Mouse (Mus musculus) forebrain, embryonic 13.5 days (tissue): Measurements from ENCODE around the gene Mindy2. TPM values are rescaled to one million over a fixed set of nuclear protein-coding genes. Genes with fewer than 3 reads are reported as not detected.

Experiments
- ATAC-seq: fragments of 200-750 bp; cut with Nextera tagmentation; 2 replicates; pipeline ENCODE4 v1.8.0; 2017
- H3K27ac ChIP-seq: fragments of 300-500 bp; sonication (generic); 2 replicates; pipeline ENCODE4 v1.5.1; 2015; ENCODE audit warnings: inconsistent platforms, mild to moderate bottlenecking, moderate library complexity
- H3K27me3 ChIP-seq: fragments of 300-500 bp; sonication (generic); 2 replicates; pipeline ENCODE4 v1.6.1; 2015; ENCODE audit warnings: mild to moderate bottlenecking, inconsistent platforms
- H3K36me3 ChIP-seq: fragments of 300-500 bp; sonication (generic); 2 replicates; pipeline ENCODE4 v1.6.1; 2015; ENCODE audit warnings: mild to moderate bottlenecking, inconsistent platforms; ENCODE audit not compliant: poor library complexity, severe bottlenecking
- H3K4me1 ChIP-seq: fragments of 300-500 bp; sonication (generic); 2 replicates; pipeline ENCODE4 v1.6.1; 2015; ENCODE audit warnings: inconsistent platforms
- H3K4me2 ChIP-seq: fragments of 300-500 bp; sonication (generic); 2 replicates; pipeline ENCODE4 v1.6.1; 2015; ENCODE audit warnings: inconsistent platforms, mild to moderate bottlenecking, moderate library complexity
- H3K4me3 ChIP-seq: fragments of 300-500 bp; sonication (generic); 2 replicates; pipeline ENCODE4 v1.5.1; 2015; ENCODE audit warnings: mild to moderate bottlenecking, inconsistent platforms
- H3K9ac ChIP-seq: fragments of 300-500 bp; sonication (generic); 2 replicates; pipeline ENCODE4 v1.6.1; 2015; ENCODE audit warnings: mild to moderate bottlenecking, inconsistent platforms
- H3K9me3 ChIP-seq: fragments of 300-500 bp; sonication (generic); replicated peaks from 2 replicates; pipeline ENCODE4 v1.6.1; 2016; ENCODE audit warnings: inconsistent platforms
- WGBS: fragments of 180-500 bp; shearing (Covaris S2); methylation state at CpG from one replicate; pipeline ENCODE4 v1.1.7; 2015; 5-methylcytosine and 5-hydroxymethylcytosine counted together
- polyA plus RNA-seq: library from polyadenylated mRNA; unstranded; fragments of >200 nt; fragmentation: Nextera tagmentation; extraction: Ambion mirVana; gene quantifications from 2 replicates; pipeline ENCODE4 v1.2.1, GENCODE M21; 2015

Gene Mindy2
- polyA plus RNA-seq, 1 experiment from 2014 or later = 10.2 TPM

GRCm38 (mm10) chr9:70679132-70680091, 22.4 kb upstream of the Mindy2 start:
- H3K27ac ChIP-seq = peak overlapping the region; percentile 98
- H3K4me1 ChIP-seq = peaks cover 25% of the 10 kb centered on the region
- H3K9ac ChIP-seq = peak overlapping the region; percentile 94
- WGBS = 1% methylated on average over 51 of the region's 103 CpGs
- ATAC-seq = no peak; the same call in 1 of the 2 replicates
- no peaks in the 10 kb centered on the region for H3K9me3 ChIP-seq
- no peaks in the 10 kb centered on the region for H3K27me3 ChIP-seq
- H3K4me3 ChIP-seq = peak overlapping the region; percentile 97
- H3K4me2 ChIP-seq = peak overlapping the region; percentile 89
- no peaks in the 10 kb centered on the region for H3K36me3 ChIP-seq

- under 1% methylated on average over 38 of the region's 48 CpGs for WGBS
- no peaks in the 10 kb centered on the region for H3K36me3 ChIP-seq
- no peaks in the 10 kb centered on the region for H3K9me3 ChIP-seq
- H3K9ac ChIP-seq = peak within 1 kb of the TSS; percentile 94
- ATAC-seq = peak; percentile 99
- peaks cover 25% of the 10 kb centered on the region for H3K4me1 ChIP-seq
- H3K27ac ChIP-seq = peak within 1 kb of the TSS; percentile 98
- H3K27me3 ChIP-seq = no peaks in the 10 kb centered on the region
- peak within 1 kb of the TSS; percentile 97 for H3K4me3 ChIP-seq
- peak within 1 kb of the TSS; percentile 89 for H3K4me2 ChIP-seq
Observed at GRCm38 (mm10) chr9:70678682-70679131, 21.7 kb upstream of the Mindy2 start, which contains the start of gene Adam10. Adam10 (plus strand) TSS chr9:70678997.

GRCm38 (mm10) chr9:70675961-70676360, 19.0 kb upstream of the Mindy2 start:
- no peak overlapping the region for H3K9ac ChIP-seq
- no peak for ATAC-seq
- H3K4me1 ChIP-seq = peaks cover 11% of the 10 kb centered on the region
- H3K36me3 ChIP-seq = no peaks in the 10 kb centered on the region
- no peak overlapping the region for H3K4me2 ChIP-seq
- 89% methylated on average over 5 of the region's 5 CpGs for WGBS
- no peak overlapping the region for H3K27ac ChIP-seq
- H3K4me3 ChIP-seq = no peak overlapping the region
- no peaks in the 10 kb centered on the region for H3K9me3 ChIP-seq
- H3K27me3 ChIP-seq = no peaks in the 10 kb centered on the region

- H3K9ac ChIP-seq = no peak overlapping the region
- no peak overlapping the region for H3K27ac ChIP-seq
- peaks cover 3% of the 10 kb centered on the region for H3K4me1 ChIP-seq
- H3K4me3 ChIP-seq = no peak overlapping the region
- H3K27me3 ChIP-seq = no peaks in the 10 kb centered on the region
- H3K36me3 ChIP-seq = no peaks in the 10 kb centered on the region
- ATAC-seq = no peak
- H3K4me2 ChIP-seq = no peak overlapping the region
- no peaks in the 10 kb centered on the region for H3K9me3 ChIP-seq
- 77% methylated on average over 4 of the region's 4 CpGs for WGBS
Observed at GRCm38 (mm10) chr9:70675117-70675516, 18.1 kb upstream of the Mindy2 start.

GRCm38 (mm10) chr9:70673656-70674055, 16.7 kb upstream of the Mindy2 start:
- Histone ChIP-seq H3K4me3 (no peak overlapping the region), H3K4me1 (no peaks in the 10 kb centered on the region), H3K27ac (no peak overlapping the region), H3K4me2 (no peak overlapping the region), H3K27me3 (no peaks in the 10 kb centered on the region), H3K36me3 (no peaks in the 10 kb centered on the region), H3K9me3 (no peaks in the 10 kb centered on the region), H3K9ac (no peak overlapping the region)
- 89% methylated on average over 4 of the region's 4 CpGs for WGBS
- ATAC-seq = no peak

- no peak overlapping the region for H3K27ac ChIP-seq
- 54% methylated on average over 10 of the region's 10 CpGs for WGBS
- H3K9me3 ChIP-seq = no peaks in the 10 kb centered on the region
- no peak overlapping the region for H3K4me2 ChIP-seq
- H3K9ac ChIP-seq = no peak overlapping the region
- H3K4me1 ChIP-seq = no peaks in the 10 kb centered on the region
- no peak for ATAC-seq
- no peaks in the 10 kb centered on the region for H3K27me3 ChIP-seq
- H3K36me3 ChIP-seq = no peaks in the 10 kb centered on the region
- H3K4me3 ChIP-seq = no peak overlapping the region
Observed at GRCm38 (mm10) chr9:70671772-70672579, 15.0 kb upstream of the Mindy2 start.

GRCm38 (mm10) chr9:70671278-70671677, 14.3 kb upstream of the Mindy2 start:
- no peak overlapping the region for H3K9ac ChIP-seq
- no peak overlapping the region for H3K4me3 ChIP-seq
- no peaks in the 10 kb centered on the region for H3K9me3 ChIP-seq
- H3K4me2 ChIP-seq = no peak overlapping the region
- H3K27ac ChIP-seq = no peak overlapping the region
- no peaks in the 10 kb centered on the region for H3K27me3 ChIP-seq
- H3K4me1 ChIP-seq = no peaks in the 10 kb centered on the region
- no peaks in the 10 kb centered on the region for H3K36me3 ChIP-seq
- WGBS = 78% methylated on average over 6 of the region's 6 CpGs
- no peak for ATAC-seq

GRCm38 (mm10) chr9:70670381-70670780, 13.4 kb upstream of the Mindy2 start:
- Histone ChIP-seq H3K9me3 (no peaks in the 10 kb centered on the region), H3K4me1 (no peaks in the 10 kb centered on the region), H3K4me3 (no peak overlapping the region), H3K27me3 (no peaks in the 10 kb centered on the region), H3K9ac (no peak overlapping the region), H3K4me2 (no peak overlapping the region), H3K27ac (no peak overlapping the region), H3K36me3 (no peaks in the 10 kb centered on the region)
- ATAC-seq = no peak
- 91% methylated on average over 6 of the region's 6 CpGs for WGBS

GRCm38 (mm10) chr9:70669197-70669596, 12.2 kb upstream of the Mindy2 start:
- H3K36me3 ChIP-seq = no peaks in the 10 kb centered on the region
- no peak overlapping the region for H3K4me3 ChIP-seq
- H3K9me3 ChIP-seq = no peaks in the 10 kb centered on the region
- no peaks in the 10 kb centered on the region for H3K27me3 ChIP-seq
- H3K4me1 ChIP-seq = no peaks in the 10 kb centered on the region
- H3K4me2 ChIP-seq = no peak overlapping the region
- WGBS = 69% methylated on average over 2 of the region's 2 CpGs
- H3K9ac ChIP-seq = no peak overlapping the region
- ATAC-seq = no peak
- H3K27ac ChIP-seq = no peak overlapping the region

- H3K4me2 ChIP-seq = no peak overlapping the region
- H3K4me1 ChIP-seq = no peaks in the 10 kb centered on the region
- no peaks in the 10 kb centered on the region for H3K36me3 ChIP-seq
- no peaks in the 10 kb centered on the region for H3K9me3 ChIP-seq
- no peak overlapping the region for H3K9ac ChIP-seq
- H3K27me3 ChIP-seq = no peaks in the 10 kb centered on the region
- H3K27ac ChIP-seq = no peak overlapping the region
- no peak overlapping the region for H3K4me3 ChIP-seq
- ATAC-seq = no peak
Observed at GRCm38 (mm10) chr9:70668048-70668447, 11.1 kb upstream of the Mindy2 start.

GRCm38 (mm10) chr9:70666811-70667210, 9.8 kb upstream of the Mindy2 start:
- WGBS = 71% methylated on average over 7 of the region's 7 CpGs
- ATAC-seq = no peak
- no peak overlapping the region for H3K4me2 ChIP-seq

More at GRCm38 (mm10) chr9:70666811-70667210, 9.8 kb upstream of the Mindy2 start:
- no peaks in the 10 kb centered on the region for H3K27me3 ChIP-seq
- no peaks in the 10 kb centered on the region for H3K4me1 ChIP-seq
- H3K27ac ChIP-seq = no peak overlapping the region
- no peaks in the 10 kb centered on the region for H3K36me3 ChIP-seq
- no peaks in the 10 kb centered on the region for H3K9me3 ChIP-seq
- no peak overlapping the region for H3K4me3 ChIP-seq
- no peak overlapping the region for H3K9ac ChIP-seq
